Mouse (Mus musculus): ENCODE data around the gene Csf3. TPM values are rescaled to one million over a fixed set of nuclear protein-coding genes. Genes with fewer than 3 reads are reported as not detected.
A peak's percentile ranks its signal among the peaks of the same experiment; 100 is the strongest.
"Not testable (repeated sequence)": the region's sequence is repeated elsewhere in the genome, so short reads cannot be mapped to it uniquely, and the experiment has no call there.

Csf3 gene
- polyA plus RNA-seq, 1 experiment from 2014 or later, result not detected

GRCm38 (mm10) chr11:98675829-98676363, 25.2 kb upstream of the Csf3 start:
- no peaks in the 10 kb centered on the region for H3K4me1 ChIP-seq (ENCODE audit: control insufficient read depth, insufficient read depth, low read length)
- DNase-seq (ENCODE audit: low spot score), result no peak
- 52% methylated on average over 7 of the region's 7 CpGs for WGBS
- no peak overlapping the region for H3K4me3 ChIP-seq (ENCODE audit: low read depth, low read length)
- H3K27ac ChIP-seq (ENCODE audit: low read depth, low read length), result no peak overlapping the region
- H3K4me2 ChIP-seq (ENCODE audit: low read depth), result no peak overlapping the region
- H3K9ac ChIP-seq (ENCODE audit: low read length), result no peak overlapping the region
- H3K36me3 ChIP-seq (ENCODE audit: control insufficient read depth, insufficient read depth, low read length), result no peaks in the 10 kb centered on the region
- no peak for ATAC-seq (ENCODE audit: insufficient read depth, low FRiP score, low TSS enrichment)
- no peaks in the 10 kb centered on the region for H3K27me3 ChIP-seq (ENCODE audit: control insufficient read depth, insufficient read depth, low read length)
- H3K9me3 ChIP-seq (ENCODE audit: control insufficient read depth, low read length), result no peaks in the 10 kb centered on the region

GRCm38 (mm10) chr11:98680023-98680422, 21.0 kb upstream of the Csf3 start:
- DNase-seq (ENCODE audit: low spot score) (no peak), ATAC-seq (ENCODE audit: insufficient read depth, low FRiP score, low TSS enrichment) (no peak)
- Histone ChIP-seq H3K4me2 (ENCODE audit: low read depth) (no peak overlapping the region), H3K9me3 (ENCODE audit: control insufficient read depth, low read length) (no peaks in the 10 kb centered on the region), H3K4me1 (ENCODE audit: control insufficient read depth, insufficient read depth, low read length) (peaks cover 5% of the 10 kb centered on the region), H3K9ac (ENCODE audit: low read length) (no peak overlapping the region), H3K4me3 (ENCODE audit: low read depth, low read length) (no peak overlapping the region), H3K27me3 (ENCODE audit: control insufficient read depth, insufficient read depth, low read length) (no peaks in the 10 kb centered on the region), H3K27ac (ENCODE audit: low read depth, low read length) (no peak overlapping the region), H3K36me3 (ENCODE audit: control insufficient read depth, insufficient read depth, low read length) (no peaks in the 10 kb centered on the region)
- 97% methylated on average over 1 of the region's 1 CpGs for WGBS

GRCm38 (mm10) chr11:98680595-98680994, 20.5 kb upstream of the Csf3 start:
- H3K36me3 ChIP-seq (ENCODE audit: control insufficient read depth, insufficient read depth, low read length); H3K27ac ChIP-seq (ENCODE audit: low read depth, low read length); H3K9ac ChIP-seq (ENCODE audit: low read length); H3K27me3 ChIP-seq (ENCODE audit: control insufficient read depth, insufficient read depth, low read length); H3K9me3 ChIP-seq (ENCODE audit: control insufficient read depth, low read length); H3K4me1 ChIP-seq (ENCODE audit: control insufficient read depth, insufficient read depth, low read length); DNase-seq (ENCODE audit: low spot score); H3K4me3 ChIP-seq (ENCODE audit: low read depth, low read length); ATAC-seq (ENCODE audit: insufficient read depth, low FRiP score, low TSS enrichment); H3K4me2 ChIP-seq (ENCODE audit: low read depth): not testable (repeated sequence)
- WGBS, result 83% methylated on average over 4 of the region's 4 CpGs

GRCm38 (mm10) chr11:98681186-98681585, 19.9 kb upstream of the Csf3 start:
- no peak overlapping the region for H3K4me3 ChIP-seq (ENCODE audit: low read depth, low read length)
- DNase-seq (ENCODE audit: low spot score) (no peak), ATAC-seq (ENCODE audit: insufficient read depth, low FRiP score, low TSS enrichment) (no peak)
- no peak overlapping the region; the same call in 1 of the 2 replicates for H3K4me2 ChIP-seq (ENCODE audit: low read depth)
- no peaks in the 10 kb centered on the region for H3K9me3 ChIP-seq (ENCODE audit: control insufficient read depth, low read length)
- WGBS, result 76% methylated on average over 4 of the region's 4 CpGs
- H3K36me3 ChIP-seq (ENCODE audit: control insufficient read depth, insufficient read depth, low read length), result peaks cover 8% of the 10 kb centered on the region
- H3K27ac ChIP-seq (ENCODE audit: low read depth, low read length), result no peak overlapping the region
- peaks cover 5% of the 10 kb centered on the region for H3K4me1 ChIP-seq (ENCODE audit: control insufficient read depth, insufficient read depth, low read length)
- H3K9ac ChIP-seq (ENCODE audit: low read length), result no peak overlapping the region
- no peaks in the 10 kb centered on the region for H3K27me3 ChIP-seq (ENCODE audit: control insufficient read depth, insufficient read depth, low read length)

- Histone ChIP-seq H3K27me3 (ENCODE audit: control insufficient read depth, insufficient read depth, low read length) (no peaks in the 10 kb centered on the region), H3K9ac (ENCODE audit: low read length) (peak within 1 kb of the TSS; percentile 98), H3K9me3 (ENCODE audit: control insufficient read depth, low read length) (no peaks in the 10 kb centered on the region), H3K4me1 (ENCODE audit: control insufficient read depth, insufficient read depth, low read length) (peaks cover 5% of the 10 kb centered on the region), H3K4me2 (ENCODE audit: low read depth) (peak within 1 kb of the TSS; percentile 61), H3K36me3 (ENCODE audit: control insufficient read depth, insufficient read depth, low read length) (peaks cover 8% of the 10 kb centered on the region), H3K4me3 (ENCODE audit: low read depth, low read length) (peak within 1 kb of the TSS; percentile 88), H3K27ac (ENCODE audit: low read depth, low read length) (peak within 1 kb of the TSS; percentile 67; the same call in 1 of the 2 replicates)
- DNase-seq (ENCODE audit: low spot score) (peak; percentile 97), ATAC-seq (ENCODE audit: insufficient read depth, low FRiP score, low TSS enrichment) (peak; percentile 95)
- WGBS, result 6% methylated on average over 45 of the region's 45 CpGs
These were observed 19.0 kb upstream of the Csf3 start, which contains the start of gene Psmd3 for GRCm38 (mm10) chr11:98681786-98682745. Gene Psmd3, plus strand, starts transcription at chr11:98682554.

GRCm38 (mm10) chr11:98682811-98683210, 18.3 kb upstream of the Csf3 start:
- Histone ChIP-seq H3K27me3 (ENCODE audit: control insufficient read depth, insufficient read depth, low read length) (no peaks in the 10 kb centered on the region), H3K4me2 (ENCODE audit: low read depth) (peak overlapping the region; percentile 61), H3K9ac (ENCODE audit: low read length) (peak overlapping the region; percentile 98), H3K9me3 (ENCODE audit: control insufficient read depth, low read length) (no peaks in the 10 kb centered on the region), H3K4me1 (ENCODE audit: control insufficient read depth, insufficient read depth, low read length) (peaks cover 5% of the 10 kb centered on the region), H3K36me3 (ENCODE audit: control insufficient read depth, insufficient read depth, low read length) (peaks cover 8% of the 10 kb centered on the region), H3K27ac (ENCODE audit: low read depth, low read length) (0 out of 2 replicates have a peak overlapping the region, but pooled peaks have one; percentile 34), H3K4me3 (ENCODE audit: low read depth, low read length) (peak overlapping the region; percentile 88)
- DNase-seq (ENCODE audit: low spot score), result no peak
- peak; percentile 45 for ATAC-seq (ENCODE audit: insufficient read depth, low FRiP score, low TSS enrichment)
- WGBS, result under 1% methylated on average over 23 of the region's 23 CpGs

GRCm38 (mm10) chr11:98685642-98686041, 15.4 kb upstream of the Csf3 start:
- H3K4me1 ChIP-seq (ENCODE audit: control insufficient read depth, insufficient read depth, low read length), result peaks cover 5% of the 10 kb centered on the region
- H3K9ac ChIP-seq (ENCODE audit: low read length), result no peak overlapping the region
- WGBS, result 93% methylated on average over 9 of the region's 9 CpGs
- no peaks in the 10 kb centered on the region for H3K9me3 ChIP-seq (ENCODE audit: control insufficient read depth, low read length)
- ATAC-seq (ENCODE audit: insufficient read depth, low FRiP score, low TSS enrichment) (no peak), DNase-seq (ENCODE audit: low spot score) (no peak)
- no peak overlapping the region for H3K4me3 ChIP-seq (ENCODE audit: low read depth, low read length)
- no peak overlapping the region for H3K4me2 ChIP-seq (ENCODE audit: low read depth)
- H3K27ac ChIP-seq (ENCODE audit: low read depth, low read length), result no peak overlapping the region
- H3K36me3 ChIP-seq (ENCODE audit: control insufficient read depth, insufficient read depth, low read length), result peaks cover 14% of the 10 kb centered on the region
- no peaks in the 10 kb centered on the region for H3K27me3 ChIP-seq (ENCODE audit: control insufficient read depth, insufficient read depth, low read length)

- WGBS, result 91% methylated on average over 4 of the region's 4 CpGs
- no peak overlapping the region for H3K9ac ChIP-seq (ENCODE audit: low read length)
- no peaks in the 10 kb centered on the region for H3K27me3 ChIP-seq (ENCODE audit: control insufficient read depth, insufficient read depth, low read length)
- H3K4me2 ChIP-seq (ENCODE audit: low read depth), result no peak overlapping the region
- H3K36me3 ChIP-seq (ENCODE audit: control insufficient read depth, insufficient read depth, low read length), result peaks cover 23% of the 10 kb centered on the region
- DNase-seq (ENCODE audit: low spot score) (no peak), ATAC-seq (ENCODE audit: insufficient read depth, low FRiP score, low TSS enrichment) (no peak)
- no peaks in the 10 kb centered on the region for H3K9me3 ChIP-seq (ENCODE audit: control insufficient read depth, low read length)
- H3K4me1 ChIP-seq (ENCODE audit: control insufficient read depth, insufficient read depth, low read length), result peaks cover 5% of the 10 kb centered on the region
- H3K4me3 ChIP-seq (ENCODE audit: low read depth, low read length), result no peak overlapping the region
- H3K27ac ChIP-seq (ENCODE audit: low read depth, low read length), result no peak overlapping the region
These were observed 14.1 kb upstream of the Csf3 start for GRCm38 (mm10) chr11:98686976-98687375.
